Comparison of ENCODE assay signal across 10 mouse cellular contexts in the genomic region with DNA sequence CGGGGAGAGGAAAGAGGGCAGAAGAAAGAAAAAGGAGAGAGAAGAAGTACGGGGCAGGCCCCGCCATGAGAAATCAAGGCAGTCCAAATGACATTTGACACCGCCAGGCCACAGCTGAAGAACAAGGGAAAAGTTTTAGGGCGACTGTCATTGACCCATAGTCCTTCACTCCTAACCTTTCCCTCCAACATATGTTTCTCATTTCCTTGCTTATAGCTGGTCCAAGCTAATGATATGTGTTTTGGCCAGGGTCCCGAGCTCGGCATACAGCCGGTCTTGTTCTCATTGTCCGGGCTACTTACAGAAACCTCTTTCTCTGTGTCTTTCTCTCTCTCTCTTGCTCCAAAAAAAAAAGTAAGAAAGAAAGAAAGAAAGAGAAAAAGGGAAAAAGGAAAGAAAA.
DNase-seq lines count a peak whose midpoint lies in the region; ATAC-seq lines count a peak whose summit lies in the region.
"Had no signal": no experiment of that assay in that cellular context is flagged by ENCODE, and none has a peak within 500 bp of the region (broad histone marks: within the 10 kb centered on the region; RNA-seq: fewer than 3 reads in every experiment).

No protein-coding gene starts in this region.

- ATAC-seq in heart, embryonic 12.5 days (ENCODE audit: insufficient number of reproducible peaks, low FRiP score): no peak
- no peak for ATAC-seq in neural tube, embryonic 11.5 days (ENCODE audit: insufficient read depth, low FRiP score, low TSS enrichment)
- no peak for ATAC-seq in inflammation-experienced regulatory T-cells, adult 6 months
- ATAC-seq: midbrain, embryonic 15.5 days had no signal

- H3K9me3 ChIP-seq in heart, embryonic 12.5 days (replicated peaks): no peaks in the 10 kb centered on the region
- no peaks in the 10 kb centered on the region for H3K9me3 ChIP-seq in embryonic facial prominence, embryonic 10.5 days
- no peaks in the 10 kb centered on the region for H3K9me3 ChIP-seq in neural tube, embryonic 11.5 days (ENCODE audit: control insufficient read depth, low read length)
- H3K9me3 ChIP-seq: midbrain, embryonic 15.5 days had no signal

- no peaks in the 10 kb centered on the region for H3K36me3 ChIP-seq in heart, embryonic 12.5 days
- no peaks in the 10 kb centered on the region for H3K36me3 ChIP-seq in embryonic facial prominence, embryonic 10.5 days (replicated peaks)
- no peaks in the 10 kb centered on the region for H3K36me3 ChIP-seq in neural tube, embryonic 11.5 days (ENCODE audit: control insufficient read depth, insufficient read depth, low read length)
- H3K36me3 ChIP-seq: midbrain, embryonic 15.5 days had no signal

- peaks cover 7% of the 10 kb centered on the region; the same call in 1 of the 2 replicates for H3K4me1 ChIP-seq in heart, embryonic 12.5 days (replicated peaks)
- peaks cover 54% of the 10 kb centered on the region for H3K4me1 ChIP-seq in embryonic facial prominence, embryonic 10.5 days
- peaks cover 11% of the 10 kb centered on the region; the same call in 1 of the 2 replicates for H3K4me1 ChIP-seq in neural tube, embryonic 11.5 days (ENCODE audit: control insufficient read depth, insufficient read depth, low read length)

- 70% methylated on average over 9 of the region's 9 CpGs for WGBS in heart, embryonic 12.5 days
- WGBS in embryonic facial prominence, embryonic 10.5 days: 25% methylated on average over 9 of the region's 9 CpGs
- 28% methylated on average over 9 of the region's 9 CpGs for WGBS in neural tube, embryonic 11.5 days

- H3K27me3 ChIP-seq in heart, embryonic 12.5 days (replicated peaks): no peaks in the 10 kb centered on the region
- peaks cover 17% of the 10 kb centered on the region for H3K27me3 ChIP-seq in embryonic facial prominence, embryonic 10.5 days (replicated peaks; ENCODE audit: low read depth, poor library complexity, severe bottlenecking)
- H3K27me3 ChIP-seq in neural tube, embryonic 11.5 days (ENCODE audit: control insufficient read depth, insufficient read depth, low read length): no peaks in the 10 kb centered on the region
- H3K27me3 ChIP-seq: midbrain, embryonic 15.5 days had no signal

- no peak overlapping the region for H3K4me3 ChIP-seq in heart, embryonic 12.5 days
- 0 out of 2 replicates have a peak overlapping the region, but pooled peaks have one; percentile 8 for H3K4me3 ChIP-seq in embryonic facial prominence, embryonic 10.5 days
- no peak overlapping the region for H3K4me3 ChIP-seq in neural tube, embryonic 11.5 days (ENCODE audit: low read depth, low read length)
- H3K4me3 ChIP-seq: midbrain, embryonic 15.5 days had no signal

- H3K4me2 ChIP-seq in heart, embryonic 12.5 days: no peak overlapping the region
- H3K4me2 ChIP-seq in neural tube, embryonic 11.5 days (ENCODE audit: low read depth): no peak overlapping the region
- H3K4me2 ChIP-seq: midbrain, embryonic 15.5 days had no signal

- H3K9ac ChIP-seq in heart, embryonic 12.5 days: no peak overlapping the region
- H3K9ac ChIP-seq in neural tube, embryonic 11.5 days (ENCODE audit: low read length): no peak overlapping the region
- H3K9ac ChIP-seq: midbrain, embryonic 15.5 days had no signal

- H3K27ac ChIP-seq in heart, embryonic 12.5 days (ENCODE audit: poor library complexity, severe bottlenecking): peak overlapping the region; percentile 71
- H3K27ac ChIP-seq in embryonic facial prominence, embryonic 10.5 days (replicated peaks): peak overlapping the region; percentile 80
- no peak overlapping the region for H3K27ac ChIP-seq in neural tube, embryonic 11.5 days (ENCODE audit: low read depth, low read length)
- H3K27ac ChIP-seq: midbrain, embryonic 15.5 days had no signal

- intact Hi-C loops in heart, postnatal 25 days (cut with DNase I): no loop called here
- intact Hi-C loops in left cerebral cortex, postnatal 4 days (cut with DNase I): no loop called here

- DNase-seq in heart, postnatal 25 days (ENCODE audit: low spot score): no peak
- peak; percentile 14 for DNase-seq in left cerebral cortex, postnatal 4 days
- no peak for DNase-seq in left cerebral cortex, adult 9 months (ENCODE audit: low spot score in 2 of 2)
- DNase-seq in embryonic facial prominence, embryonic 10.5 days (ENCODE audit: low spot score): peak; percentile 69
- DNase-seq in neural tube, embryonic 11.5 days (ENCODE audit: low spot score): peak; percentile 19
- no peak for DNase-seq in adrenal gland, postnatal 14 days
- DNase-seq: cerebellum, adult 2 months had no signal

Comparison
In these comparisons a context has a peak if more than half of its experiments do, and no peak if none do; other contexts are left out.
1. DNase-seq: peak in left cerebral cortex, postnatal 4 days (single experiment), embryonic facial prominence, embryonic 10.5 days (single experiment) and neural tube, embryonic 11.5 days (single experiment); none in heart, postnatal 25 days (single experiment), left cerebral cortex, adult 9 months (0 of 2) and adrenal gland, postnatal 14 days (single experiment).